Mouse (Mus musculus): Measurements from ENCODE around the gene Zfp26. TPM values are rescaled to one million over a fixed set of nuclear protein-coding genes. Genes with fewer than 3 reads are reported as not detected.
A peak's percentile ranks its signal among the peaks of the same experiment; 100 is the strongest.

Gene Zfp26
- 3.8 and 4.7 TPM in 2 replicates for polyA plus RNA-seq (2015; fragmentation: Nextera tagmentation; extraction: Ambion mirVana)

DNA sequence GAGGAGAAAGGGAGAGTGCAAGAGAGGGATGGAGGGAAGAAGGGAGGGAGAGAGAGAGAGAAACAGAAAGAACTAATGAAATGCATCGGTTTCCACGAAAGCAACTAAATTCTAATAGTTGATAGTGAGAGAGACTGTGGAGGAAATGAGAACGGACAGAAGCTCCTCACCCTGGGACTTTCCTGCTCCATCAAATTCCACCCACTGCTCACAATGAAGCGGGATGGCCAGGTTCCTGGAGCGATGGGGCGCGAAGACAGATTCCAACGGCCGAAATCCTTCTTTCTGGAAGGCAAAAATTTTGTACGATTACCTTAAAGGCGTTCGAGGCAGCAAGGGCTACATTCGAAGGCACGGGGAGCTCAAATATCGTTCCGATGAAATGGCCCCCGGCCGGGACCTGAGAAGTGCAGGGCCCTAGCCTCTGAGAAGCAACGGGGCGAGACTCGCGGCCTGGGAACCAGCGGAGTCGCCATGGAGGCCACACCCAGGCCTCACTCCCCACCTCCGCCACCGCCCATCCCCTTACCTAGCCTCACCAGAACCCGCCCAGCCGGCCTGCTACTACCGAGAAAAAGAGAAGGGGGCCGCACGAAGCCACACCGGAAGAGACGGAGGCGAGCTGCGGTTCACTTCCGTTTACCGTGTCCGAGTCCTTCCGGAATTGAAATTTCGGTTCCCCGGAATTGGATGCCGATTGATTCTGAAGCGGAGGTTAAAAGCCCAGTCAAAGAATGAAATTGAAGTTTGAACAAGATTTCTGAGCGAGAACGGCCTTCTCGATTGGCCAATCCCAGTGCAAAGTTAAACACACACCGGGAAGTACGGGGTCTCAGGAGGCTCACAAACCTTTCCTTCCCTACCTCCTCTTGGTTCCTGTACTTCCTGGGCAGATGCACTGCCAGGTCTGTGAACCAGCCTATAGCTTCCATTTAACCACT is at the start of gene Zfp26:
Zfp26 (minus strand) TSS at position 786 of the 941 bp plus-strand sequence.
- Histone ChIP-seq H3K4me2 (ENCODE audit: low read depth, low read length) (peak within 1 kb of the TSS; percentile 91), H3K27me3 (ENCODE audit: control insufficient read depth, insufficient read depth, low read depth, low read length) (no peaks in the 10 kb centered on the region; the same call in 1 of the 2 replicates), H3K27ac (ENCODE audit: low read length) (peak within 1 kb of the TSS; percentile 72), H3K36me3 (ENCODE audit: control insufficient read depth, insufficient read depth) (no peaks in the 10 kb centered on the region; the same call in 1 of the 2 replicates), H3K4me3 (ENCODE audit: low read depth, low read length) (peak within 1 kb of the TSS; percentile 76), H3K9ac (ENCODE audit: low read depth, low read length) (peak within 1 kb of the TSS; percentile 78), H3K9me3 (replicated peaks; ENCODE audit: control insufficient read depth, low read length) (no peaks in the 10 kb centered on the region), H3K4me1 (ENCODE audit: control insufficient read depth, low read depth, low read length) (peaks cover 12% of the 10 kb centered on the region)
- peak; percentile 93 for ATAC-seq (ENCODE audit: low read depth)
- under 1% methylated on average over 48 of the region's 48 CpGs for WGBS (ENCODE audit: insufficient replicate concordance)

DNA sequence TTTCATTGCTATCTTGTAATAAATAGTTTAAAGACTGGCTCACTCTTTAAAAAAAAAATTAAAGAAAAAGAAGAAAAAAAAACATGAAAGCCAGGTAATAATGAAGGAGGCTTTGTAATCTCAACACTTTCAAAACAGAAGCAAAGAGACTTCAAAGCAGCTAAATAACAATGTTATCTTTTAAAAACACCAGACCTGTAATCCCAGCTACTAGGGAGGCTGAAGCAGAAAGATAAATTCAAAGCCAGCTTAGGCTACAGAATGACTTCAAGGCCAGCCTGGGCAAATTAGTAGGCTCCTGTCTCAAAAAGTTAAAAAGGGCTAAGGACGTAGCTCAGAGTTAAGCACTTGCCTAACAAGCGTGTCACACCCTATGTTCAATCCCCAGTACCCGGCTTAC is 49.7 kb upstream of the Zfp26 start:
- no peak overlapping the region for H3K4me3 ChIP-seq (ENCODE audit: low read depth, low read length)
- 39% methylated on average over 3 of the region's 3 CpGs for WGBS (ENCODE audit: insufficient replicate concordance)
- H3K4me1 ChIP-seq (ENCODE audit: control insufficient read depth, low read depth, low read length): peaks cover 20% of the 10 kb centered on the region

GRCm38 (mm10) chr9:20504801-20505200 is 44.8 kb upstream of the Zfp26 start:
- 75% methylated on average over 5 of the region's 5 CpGs for WGBS (ENCODE audit: insufficient replicate concordance)
- Histone ChIP-seq H3K9me3 (replicated peaks; ENCODE audit: control insufficient read depth, low read length) (no peaks in the 10 kb centered on the region), H3K4me1 (ENCODE audit: control insufficient read depth, low read depth, low read length) (peaks cover 1% of the 10 kb centered on the region), H3K27me3 (ENCODE audit: control insufficient read depth, insufficient read depth, low read depth, low read length) (no peaks in the 10 kb centered on the region), H3K9ac (ENCODE audit: low read depth, low read length) (no peak overlapping the region), H3K4me2 (ENCODE audit: low read depth, low read length) (no peak overlapping the region), H3K4me3 (ENCODE audit: low read depth, low read length) (no peak overlapping the region), H3K36me3 (ENCODE audit: control insufficient read depth, insufficient read depth) (peaks cover 32% of the 10 kb centered on the region), H3K27ac (ENCODE audit: low read length) (no peak overlapping the region)
- no peak for ATAC-seq (ENCODE audit: low read depth)

More for the DNA sequence above, 49.7 kb upstream of the Zfp26 start:
- 0 out of 2 replicates have a peak, but pooled peaks have one; percentile 13 for ATAC-seq (ENCODE audit: low read depth)
- Histone ChIP-seq H3K27ac (ENCODE audit: low read length) (no peak overlapping the region), H3K9me3 (replicated peaks; ENCODE audit: control insufficient read depth, low read length) (no peaks in the 10 kb centered on the region), H3K36me3 (ENCODE audit: control insufficient read depth, insufficient read depth) (peaks cover 7% of the 10 kb centered on the region), H3K4me2 (ENCODE audit: low read depth, low read length) (no peak overlapping the region), H3K9ac (ENCODE audit: low read depth, low read length) (no peak overlapping the region), H3K27me3 (ENCODE audit: control insufficient read depth, insufficient read depth, low read depth, low read length) (no peaks in the 10 kb centered on the region)

- ATAC-seq (ENCODE audit: low read depth): no peak
- peaks cover 7% of the 10 kb centered on the region for H3K4me1 ChIP-seq (ENCODE audit: control insufficient read depth, low read depth, low read length)
- H3K4me3 ChIP-seq (ENCODE audit: low read depth, low read length): peak overlapping the region; percentile 85
- H3K36me3 ChIP-seq (ENCODE audit: control insufficient read depth, insufficient read depth): peaks cover 7% of the 10 kb centered on the region
- no peaks in the 10 kb centered on the region for H3K27me3 ChIP-seq (ENCODE audit: control insufficient read depth, insufficient read depth, low read depth, low read length)
- no peaks in the 10 kb centered on the region for H3K9me3 ChIP-seq (replicated peaks; ENCODE audit: control insufficient read depth, low read length)
- H3K4me2 ChIP-seq (ENCODE audit: low read depth, low read length): peak overlapping the region; percentile 83
- WGBS (ENCODE audit: insufficient replicate concordance): 3% methylated on average over 9 of the region's 9 CpGs
- peak overlapping the region; percentile 87 for H3K9ac ChIP-seq (ENCODE audit: low read depth, low read length)
- peak overlapping the region; percentile 99 for H3K27ac ChIP-seq (ENCODE audit: low read length)
These were observed 33.3 kb upstream of the Zfp26 start for GRCm38 (mm10) chr9:20493281-20493680.

DNA sequence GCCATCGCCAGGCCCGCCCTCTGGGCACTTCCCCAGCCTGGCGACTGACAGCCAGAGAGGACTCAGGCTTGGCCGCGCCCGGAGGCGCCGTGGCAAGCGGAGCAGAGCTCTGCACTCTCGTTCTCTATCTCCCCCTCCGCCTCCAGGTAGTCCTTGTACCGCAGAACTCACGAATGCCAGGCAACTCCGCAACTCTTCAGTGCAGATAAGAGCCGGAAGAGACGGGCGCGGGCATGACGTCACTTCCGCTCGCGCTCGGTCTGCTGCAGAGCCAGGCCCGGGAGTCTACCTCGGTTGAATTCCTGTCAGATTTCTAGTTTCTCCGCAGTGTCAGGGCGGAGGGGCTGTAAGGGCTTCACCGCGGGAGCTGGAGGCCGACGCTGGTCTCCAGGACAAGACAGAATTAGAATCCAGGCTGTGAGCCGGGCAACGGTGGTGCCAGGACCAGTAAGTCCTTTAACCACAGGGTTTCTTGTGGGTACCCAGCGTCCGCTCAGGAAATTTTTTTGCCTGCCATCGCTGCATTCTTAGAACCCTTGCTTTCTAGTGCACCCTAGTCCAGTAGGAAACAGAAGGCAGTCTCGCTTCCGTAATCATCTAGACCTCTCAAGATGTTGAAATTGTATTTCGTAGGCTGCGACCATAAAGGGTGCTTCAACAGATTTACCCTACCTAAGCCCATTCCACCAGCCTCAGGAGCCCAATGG is 32.7 kb upstream of the Zfp26 start, which contains the start of gene Zfp426:
Zfp426 (minus strand) TSS at position 220 of the 707 bp plus-strand sequence.
- peak within 1 kb of the TSS; percentile 83 for H3K4me2 ChIP-seq (ENCODE audit: low read depth, low read length)
- peak; percentile 97 for ATAC-seq (ENCODE audit: low read depth)
- WGBS (ENCODE audit: insufficient replicate concordance): under 1% methylated on average over 40 of the region's 40 CpGs
- no peaks in the 10 kb centered on the region for H3K27me3 ChIP-seq (ENCODE audit: control insufficient read depth, insufficient read depth, low read depth, low read length)
- peak within 1 kb of the TSS; percentile 85 for H3K4me3 ChIP-seq (ENCODE audit: low read depth, low read length)
- H3K9ac ChIP-seq (ENCODE audit: low read depth, low read length): peak within 1 kb of the TSS; percentile 87
- peak within 1 kb of the TSS; percentile 99 for H3K27ac ChIP-seq (ENCODE audit: low read length)
- H3K36me3 ChIP-seq (ENCODE audit: control insufficient read depth, insufficient read depth): peaks cover 1% of the 10 kb centered on the region
- no peaks in the 10 kb centered on the region for H3K9me3 ChIP-seq (replicated peaks; ENCODE audit: control insufficient read depth, low read length)
- peaks cover 7% of the 10 kb centered on the region for H3K4me1 ChIP-seq (ENCODE audit: control insufficient read depth, low read depth, low read length)

DNA sequence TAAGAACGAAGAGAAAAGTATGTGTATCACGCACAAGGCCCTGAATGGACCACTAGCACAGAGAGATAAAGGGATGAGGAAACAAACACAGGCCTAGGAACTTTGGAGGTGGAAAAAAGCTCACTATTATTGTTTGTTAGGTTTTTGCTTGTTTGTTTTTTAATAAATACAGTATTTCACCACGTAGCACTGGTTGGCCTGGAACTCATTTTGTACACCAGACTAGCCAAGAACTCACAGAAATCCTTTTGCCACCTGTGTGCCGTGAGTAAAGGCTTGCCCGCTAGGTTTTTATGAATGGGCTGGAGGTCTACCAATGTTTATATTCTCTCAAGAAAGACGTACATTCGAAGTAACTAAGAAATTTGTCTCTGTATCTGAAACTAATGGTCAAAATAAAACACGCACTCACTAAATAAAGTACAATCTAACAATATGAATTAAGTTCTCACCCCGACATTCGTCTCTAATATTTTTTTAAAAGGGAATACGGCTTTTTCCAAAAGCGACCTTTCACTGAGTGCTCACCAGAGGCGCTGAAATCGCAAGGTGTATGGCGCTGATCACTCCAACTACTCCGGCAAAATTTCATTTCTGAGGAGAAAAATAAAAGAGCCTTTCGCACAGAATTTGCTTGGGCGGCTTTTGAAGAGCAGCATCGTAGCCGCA is 32.0 kb upstream of the Zfp26 start:
- Histone ChIP-seq H3K27me3 (ENCODE audit: control insufficient read depth, insufficient read depth, low read depth, low read length) (no peaks in the 10 kb centered on the region), H3K4me1 (ENCODE audit: control insufficient read depth, low read depth, low read length) (peaks cover 7% of the 10 kb centered on the region), H3K27ac (ENCODE audit: low read length) (peak overlapping the region; percentile 99), H3K4me3 (ENCODE audit: low read depth, low read length) (peak overlapping the region; percentile 85), H3K4me2 (ENCODE audit: low read depth, low read length) (peak overlapping the region; percentile 83), H3K36me3 (ENCODE audit: control insufficient read depth, insufficient read depth) (no peaks in the 10 kb centered on the region; the same call in 1 of the 2 replicates), H3K9me3 (replicated peaks; ENCODE audit: control insufficient read depth, low read length) (no peaks in the 10 kb centered on the region), H3K9ac (ENCODE audit: low read depth, low read length) (peak overlapping the region; percentile 87)
- ATAC-seq (ENCODE audit: low read depth): no peak
- WGBS (ENCODE audit: insufficient replicate concordance): 5% methylated on average over 20 of the region's 20 CpGs

DNA sequence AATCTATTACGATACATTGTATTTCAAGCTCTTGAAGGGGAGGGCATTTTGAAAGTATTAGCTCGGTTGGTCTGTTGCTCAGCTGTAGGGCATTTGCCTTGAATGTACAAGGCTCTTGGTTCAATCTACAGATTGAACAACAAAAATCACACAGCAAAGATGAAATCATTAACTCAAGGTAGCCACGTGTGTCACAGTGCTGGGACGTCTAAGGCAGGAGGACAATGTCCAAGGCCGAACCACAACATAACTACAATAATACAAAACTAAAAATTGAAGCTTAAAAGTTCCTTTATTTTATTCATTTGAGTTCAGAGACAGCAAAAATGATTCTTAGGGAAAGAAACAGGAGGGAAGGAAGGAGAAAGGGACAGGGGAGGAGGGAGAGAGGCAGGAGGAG is 29.6 kb upstream of the Zfp26 start:
- Histone ChIP-seq H3K36me3 (ENCODE audit: control insufficient read depth, insufficient read depth) (no peaks in the 10 kb centered on the region; the same call in 1 of the 2 replicates), H3K4me3 (ENCODE audit: low read depth, low read length) (no peak overlapping the region), H3K4me2 (ENCODE audit: low read depth, low read length) (no peak overlapping the region; the same call in 1 of the 2 replicates), H3K9ac (ENCODE audit: low read depth, low read length) (no peak overlapping the region), H3K4me1 (ENCODE audit: control insufficient read depth, low read depth, low read length) (peaks cover 7% of the 10 kb centered on the region), H3K27me3 (ENCODE audit: control insufficient read depth, insufficient read depth, low read depth, low read length) (no peaks in the 10 kb centered on the region), H3K9me3 (replicated peaks; ENCODE audit: control insufficient read depth, low read length) (no peaks in the 10 kb centered on the region), H3K27ac (ENCODE audit: low read length) (no peak overlapping the region)
- ATAC-seq (ENCODE audit: low read depth): no peak
- 70% methylated on average over 5 of the region's 5 CpGs for WGBS (ENCODE audit: insufficient replicate concordance)

GRCm38 (mm10) chr9:20479396-20479795 is 19.4 kb upstream of the Zfp26 start:
- peaks cover 4% of the 10 kb centered on the region; the same call in 1 of the 2 replicates for H3K36me3 ChIP-seq (ENCODE audit: control insufficient read depth, insufficient read depth)

More at GRCm38 (mm10) chr9:20479396-20479795, 19.4 kb upstream of the Zfp26 start:
- no peaks in the 10 kb centered on the region for H3K27me3 ChIP-seq (ENCODE audit: control insufficient read depth, insufficient read depth, low read depth, low read length)
- WGBS (ENCODE audit: insufficient replicate concordance): 84% methylated on average over 5 of the region's 5 CpGs
- no peak overlapping the region for H3K9ac ChIP-seq (ENCODE audit: low read depth, low read length)
- ATAC-seq (ENCODE audit: low read depth): no peak
- H3K4me1 ChIP-seq (ENCODE audit: control insufficient read depth, low read depth, low read length): no peaks in the 10 kb centered on the region
- H3K4me3 ChIP-seq (ENCODE audit: low read depth, low read length): no peak overlapping the region
- H3K27ac ChIP-seq (ENCODE audit: low read length): no peak overlapping the region
- no peak overlapping the region for H3K4me2 ChIP-seq (ENCODE audit: low read depth, low read length)
- H3K9me3 ChIP-seq (replicated peaks; ENCODE audit: control insufficient read depth, low read length): no peaks in the 10 kb centered on the region
